ENCODE assay signal across 8 mouse cellular contexts in genomic region chr13:21914599-21914998, GRCm38 (mm10). TPM values are rescaled to one million over a fixed set of nuclear protein-coding genes. Genes with fewer than 3 reads are reported as not detected.
DNase-seq lines count a peak whose midpoint lies in the region; ATAC-seq and TF ChIP-seq lines count a peak whose summit lies in the region.

No protein-coding gene starts in this region.

- no peak overlapping the region for H3K4me2 ChIP-seq in forebrain, embryonic 14.5 days (ENCODE audit: low read length)
- H3K4me2 ChIP-seq in hindbrain, embryonic 16.5 days (ENCODE audit: low read length), result peak overlapping the region; percentile 36
- H3K4me2 ChIP-seq in liver, embryonic 11.5 days, result peak overlapping the region; percentile 63
- H3K4me2 ChIP-seq in myocyte (ENCODE audit: low read depth), result peak overlapping the region; percentile 77

- 3% methylated on average over 14 of the region's 14 CpGs for whole genome bisulfite sequencing in forebrain, embryonic 14.5 days
- WGBS in hindbrain, embryonic 16.5 days, result 8% methylated on average over 14 of the region's 14 CpGs
- 2% methylated on average over 14 of the region's 14 CpGs for WGBS in liver, embryonic 11.5 days

- H3K9me3 ChIP-seq in forebrain, embryonic 14.5 days (replicated peaks; ENCODE audit: control insufficient read depth, low read length), result no peaks in the 10 kb centered on the region
- H3K9me3 ChIP-seq in hindbrain, embryonic 16.5 days (ENCODE audit: control insufficient read depth, low read length), result no peaks in the 10 kb centered on the region
- no peaks in the 10 kb centered on the region for H3K9me3 ChIP-seq in liver, embryonic 11.5 days (ENCODE audit: control insufficient read depth, low read length)

- no peaks in the 10 kb centered on the region for H3K79me2 ChIP-seq in myocyte (ENCODE audit: control insufficient read depth, insufficient read depth)

- peaks cover 5% of the 10 kb centered on the region; the same call in 1 of the 2 replicates for H3K4me1 ChIP-seq in forebrain, embryonic 14.5 days (ENCODE audit: control insufficient read depth, insufficient read depth, low read length)
- peaks cover 8% of the 10 kb centered on the region for H3K4me1 ChIP-seq in hindbrain, embryonic 16.5 days (ENCODE audit: control insufficient read depth, insufficient read depth, low read depth, low read length)
- H3K4me1 ChIP-seq in liver, embryonic 11.5 days (replicated peaks; ENCODE audit: control insufficient read depth, insufficient read depth, low read length), result peaks cover 8% of the 10 kb centered on the region; the same call in 1 of the 2 replicates

- no peak for ATAC-seq in forebrain, embryonic 14.5 days
- 0 out of 2 replicates have a peak, but pooled peaks have one; percentile 48 for ATAC-seq in hindbrain, embryonic 16.5 days
- peak; percentile 69 for ATAC-seq in liver, embryonic 11.5 days (replicated peaks; ENCODE audit: low FRiP score)

- no peak overlapping the region for H3K4me3 ChIP-seq in forebrain, embryonic 14.5 days (ENCODE audit: low read depth, low read length)
- H3K4me3 ChIP-seq in hindbrain, embryonic 16.5 days (ENCODE audit: low read length), result 0 out of 2 replicates have a peak overlapping the region, but pooled peaks have one; percentile 4
- H3K4me3 ChIP-seq in liver, embryonic 11.5 days (ENCODE audit: low read depth, low read length), result peak overlapping the region; percentile 60
- H3K4me3 ChIP-seq in myocyte, result peak overlapping the region; percentile 25

- no peak overlapping the region for H3K27ac ChIP-seq in forebrain, embryonic 14.5 days (ENCODE audit: low read depth, low read length)
- no peak overlapping the region for H3K27ac ChIP-seq in hindbrain, embryonic 16.5 days (ENCODE audit: low read depth, low read length)
- H3K27ac ChIP-seq in liver, embryonic 11.5 days (ENCODE audit: low read depth, low read length), result peak overlapping the region; percentile 1; the same call in 1 of the 2 replicates

- peak; percentile 63 to 83 for DNase-seq in right cerebral cortex, adult 2 months (ENCODE audit: low spot score in 2 of 2)
- DNase-seq in right cerebral cortex, adult 18-20 months, result no peak
- peak; percentile 61 for DNase-seq in adrenal gland, adult 2 months
- DNase-seq in forebrain, embryonic 14.5 days (ENCODE audit: low spot score), result peak; percentile 44
- peak; percentile 86 for DNase-seq in liver, embryonic 11.5 days (ENCODE audit: low spot score)
- DNase-seq in urinary bladder, postnatal 10 days (ENCODE audit: low spot score), result no peak

- peak overlapping the region; percentile 52 for H3ac ChIP-seq in myocyte (ENCODE audit: control insufficient read depth, insufficient read length)

- peaks cover 34% of the 10 kb centered on the region for H3K27me3 ChIP-seq in forebrain, embryonic 14.5 days (replicated peaks; ENCODE audit: control insufficient read depth, insufficient read depth, low read length)
- H3K27me3 ChIP-seq in hindbrain, embryonic 16.5 days (replicated peaks; ENCODE audit: control insufficient read depth, insufficient read depth, low read length), result peaks cover 25% of the 10 kb centered on the region
- H3K27me3 ChIP-seq in liver, embryonic 11.5 days (replicated peaks; ENCODE audit: control insufficient read depth, insufficient read depth, low read length), result no peaks in the 10 kb centered on the region
- no peaks in the 10 kb centered on the region for H3K27me3 ChIP-seq in myocyte (ENCODE audit: control insufficient read depth, insufficient read depth, insufficient read length)

- no peak for TF ChIP-seq POLR2A in myocyte (IDR thresholded peaks at IDR 0.05; ENCODE audit: insufficient read length, low read depth)

- H3K36me3 ChIP-seq in forebrain, embryonic 14.5 days (ENCODE audit: control insufficient read depth, insufficient read depth, low read length), result no peaks in the 10 kb centered on the region
- H3K36me3 ChIP-seq in hindbrain, embryonic 16.5 days (ENCODE audit: control insufficient read depth, insufficient read depth, low read length), result no peaks in the 10 kb centered on the region
- no peaks in the 10 kb centered on the region for H3K36me3 ChIP-seq in liver, embryonic 11.5 days (ENCODE audit: control insufficient read depth, insufficient read depth, low read length)
- H3K36me3 ChIP-seq in myocyte (ENCODE audit: control insufficient read depth, insufficient read depth), result no peaks in the 10 kb centered on the region

- no peak overlapping the region for H3K9ac ChIP-seq in forebrain, embryonic 14.5 days (ENCODE audit: low read length)
- H3K9ac ChIP-seq in hindbrain, embryonic 16.5 days (ENCODE audit: low read depth, low read length), result no peak overlapping the region
- peak overlapping the region; percentile 60 for H3K9ac ChIP-seq in liver, embryonic 11.5 days (ENCODE audit: low read depth, low read length)

TF ChIP-seq in myocyte, 11 proteins besides CTCF, POLR2A, EP300 and RAD21:
- TF ChIP-seq CEBPB (IDR thresholded peaks at IDR 0.05; ENCODE audit: insufficient read depth, poor library complexity, severe bottlenecking) (no peak), REST (IDR thresholded peaks at IDR 0.05; ENCODE audit: insufficient read depth, insufficient read length) (no peak), TCF3 (IDR thresholded peaks at IDR 0.05; ENCODE audit: insufficient read length, low read depth) (no peak), E2F4 (IDR thresholded peaks at IDR 0.05; ENCODE audit: insufficient read depth) (no peak), MAX (IDR thresholded peaks at IDR 0.05; ENCODE audit: low read depth) (no peak), TCF12 (IDR thresholded peaks at IDR 0.05; ENCODE audit: insufficient read depth, poor library complexity, severe bottlenecking) (no peak), MYOD1 (IDR thresholded peaks at IDR 0.05; ENCODE audit: control insufficient read depth in 1 of 3, insufficient read length in 2 of 3, low read depth in 2 of 3) (no peak), POLR2AphosphoS2 (IDR thresholded peaks at IDR 0.05; ENCODE audit: insufficient read length, low read depth) (no peak), MYOG (IDR thresholded peaks at IDR 0.05; ENCODE audit: control insufficient read depth in 1 of 3, insufficient read depth in 1 of 3, insufficient read length in 2 of 3, low read depth in 2 of 3) (no peak), USF1 (IDR thresholded peaks at IDR 0.05; ENCODE audit: low read depth) (no peak), SRF (IDR thresholded peaks at IDR 0.05; ENCODE audit: control insufficient read depth, insufficient read length, low read depth) (no peak)
TF ChIP-seq in myocyte: peak in this region for 0.

RNA-seq across cellular contexts. Expression of gene Zfp184, which starts 30.3 kb away (rescaled TPM):
- 1 to 10 TPM; 1.7 to 1.9 TPM for total RNA-seq in adrenal gland, adult 2 months (2021)
- 0.26 and 0.35 TPM in 2 replicates for polyA plus RNA-seq in adrenal gland, adult 2 months (2012; rRNA removed)
- polyA plus RNA-seq in forebrain, embryonic 14.5 days (2014; fragmentation: Nextera tagmentation; extraction: Ambion mirVana), result 28.3 and 34.9 TPM in 2 replicates
- polyA plus RNA-seq in hindbrain, embryonic 16.5 days (2015; fragmentation: Nextera tagmentation; extraction: Ambion mirVana), result 10.6 and 12.4 TPM in 2 replicates
- 5.1 and 5.9 TPM in 2 replicates for polyA plus RNA-seq in liver, embryonic 11.5 days (2014; fragmentation: Nextera tagmentation; extraction: Ambion mirVana)
- 0.89 TPM for polyA plus RNA-seq in myocyte (2012; fragmentation: generic; extraction: Trizol)

Comparison
In these comparisons a context has a peak if more than half of its experiments do, and no peak if none do; other contexts are left out.
1. DNase-seq: peak in right cerebral cortex, adult 2 months (2 of 2), adrenal gland, adult 2 months (single experiment), forebrain, embryonic 14.5 days (single experiment) and liver, embryonic 11.5 days (single experiment); none in right cerebral cortex, adult 18-20 months (single experiment) and urinary bladder, postnatal 10 days (single experiment).